Mouse (Mus musculus) ovary, postnatal 10 days (tissue): Measurements from ENCODE around the gene Jaml.
"Not testable (repeated sequence)": the region's sequence is repeated elsewhere in the genome, so short reads cannot be mapped to it uniquely, and the experiment has no call there.

Experiments
- DNase-seq: peaks from one replicate; pipeline ENCODE4 v3.0.0; 2022; ENCODE audit warnings: low spot score

Gene Jaml

DNA sequence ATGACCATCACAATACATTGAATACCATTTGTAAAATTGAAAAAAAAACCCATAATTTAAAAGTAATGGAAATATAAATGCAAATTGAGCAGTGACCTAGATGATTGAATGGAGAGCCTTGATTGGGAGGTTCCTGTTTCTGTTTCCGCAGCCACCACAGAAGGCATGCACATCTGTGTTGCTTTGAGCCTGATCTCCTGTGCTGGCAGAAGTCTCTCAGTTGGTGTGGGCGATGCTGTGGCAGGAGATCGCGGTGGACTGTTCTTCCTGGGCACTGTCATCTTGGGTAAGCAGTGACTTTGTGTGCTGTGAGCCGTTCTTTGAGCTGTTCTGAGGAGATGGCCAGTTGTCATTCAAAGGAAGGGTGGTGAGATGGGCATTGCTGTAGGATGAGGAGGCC is at the start of gene Jaml:
Jaml (plus strand) TSS at position 173 of the 400 bp plus-strand sequence.
- DNase-seq: no peak

DNA sequence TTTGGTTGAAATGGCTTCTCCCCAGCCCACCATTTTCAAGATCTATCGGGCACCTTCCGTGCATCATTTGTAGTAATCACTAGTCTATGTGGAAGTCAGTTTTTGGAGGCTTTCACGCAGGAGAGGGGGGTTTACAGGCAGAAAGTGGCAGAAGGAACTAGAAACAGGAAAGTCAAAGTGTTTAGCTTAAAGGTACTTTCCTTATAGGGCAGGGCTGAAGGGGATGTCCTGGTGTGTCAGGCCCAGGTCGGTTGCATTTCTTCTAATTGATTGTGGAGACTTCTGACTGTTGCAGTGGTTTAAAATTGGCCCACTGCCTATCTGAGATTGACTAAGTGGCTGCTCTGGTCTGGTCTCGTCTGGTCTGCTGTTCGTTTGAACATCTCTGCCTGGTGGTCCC is 48.6 kb upstream of the Jaml start:
- DNase-seq: no peak

DNA sequence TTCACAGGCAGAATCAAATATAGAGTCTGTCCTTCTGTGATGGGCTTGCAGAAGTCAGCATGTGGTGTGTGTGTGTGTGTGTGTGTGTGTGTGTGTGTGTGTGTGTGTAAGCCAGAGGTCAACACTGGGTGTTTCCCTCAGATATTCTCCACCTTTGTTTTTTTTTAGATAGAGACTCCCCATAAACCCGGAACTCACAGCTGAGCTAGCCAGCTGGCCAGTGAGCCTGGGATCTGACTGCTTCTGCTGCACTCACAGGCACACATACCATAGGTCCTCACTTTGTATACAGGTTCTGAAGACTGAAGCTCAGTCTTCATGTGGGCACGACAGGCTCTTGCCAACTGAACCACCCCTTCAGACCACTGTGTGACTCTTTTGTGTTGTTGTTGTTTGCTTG is 46.7 kb upstream of the Jaml start:
- no peak for DNase-seq

DNA sequence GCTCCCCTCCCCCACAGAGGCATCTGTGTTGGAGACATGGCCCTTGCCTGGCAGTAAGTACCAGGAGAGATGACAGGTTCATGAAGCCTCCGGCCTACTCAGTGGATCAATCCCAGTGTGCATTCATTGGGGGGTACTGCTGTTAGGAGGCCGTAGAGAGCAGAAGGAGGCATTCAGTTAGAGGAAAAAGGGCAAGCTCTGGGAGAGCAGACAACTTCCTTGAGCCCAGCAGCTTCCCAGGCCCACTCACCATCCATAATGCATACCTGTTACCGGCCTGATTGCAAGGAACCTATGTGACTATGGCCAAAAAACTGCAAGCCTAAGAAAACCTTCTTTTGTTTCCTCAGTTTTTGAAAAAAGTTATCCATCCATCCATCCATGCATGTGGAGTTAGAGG is 44.5 kb upstream of the Jaml start:
- no peak for DNase-seq

DNA sequence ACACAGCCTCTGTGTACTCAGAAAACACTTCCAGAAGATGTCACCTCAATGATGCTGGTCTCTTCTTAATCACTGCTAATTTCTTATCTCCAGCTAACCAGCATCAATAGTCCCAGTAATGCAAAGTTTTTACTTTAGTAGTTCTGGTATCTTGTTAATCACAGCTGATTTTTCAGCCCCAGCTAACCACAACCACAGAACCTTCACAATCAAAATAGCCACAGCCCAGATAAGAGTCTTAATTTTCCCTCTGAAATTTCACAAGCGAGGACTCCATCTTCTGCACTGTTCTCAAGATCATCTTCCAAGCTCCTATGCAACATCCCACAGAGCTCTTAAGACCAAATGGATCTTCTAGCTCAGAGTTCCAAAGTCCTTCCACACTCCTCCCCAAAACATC is 41.2 kb upstream of the Jaml start:
- not testable (repeated sequence) for DNase-seq

DNA sequence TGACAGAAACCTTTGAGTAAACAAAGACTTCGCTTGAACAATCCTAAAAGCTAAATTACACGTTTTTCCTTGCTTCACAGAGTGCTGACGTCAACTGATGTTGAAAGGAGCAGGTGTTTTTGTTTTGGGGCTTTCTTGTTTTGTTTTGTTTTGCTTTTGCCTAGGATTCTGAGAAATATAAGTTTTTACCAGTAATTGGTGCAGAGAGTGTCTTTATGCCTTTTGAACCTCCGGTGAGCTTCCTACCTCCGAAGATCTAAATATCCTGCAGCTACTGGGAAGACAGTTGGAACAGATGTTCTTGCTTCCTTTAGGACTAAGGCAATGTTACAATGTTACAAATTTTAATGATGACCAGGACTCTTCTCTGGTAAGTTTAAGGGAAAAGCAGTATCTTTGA is 39.5 kb upstream of the Jaml start, which contains the start of gene Mpzl2:
Mpzl2 (plus strand) TSS at position 301 of the 400 bp plus-strand sequence.
- DNase-seq: no peak

DNA sequence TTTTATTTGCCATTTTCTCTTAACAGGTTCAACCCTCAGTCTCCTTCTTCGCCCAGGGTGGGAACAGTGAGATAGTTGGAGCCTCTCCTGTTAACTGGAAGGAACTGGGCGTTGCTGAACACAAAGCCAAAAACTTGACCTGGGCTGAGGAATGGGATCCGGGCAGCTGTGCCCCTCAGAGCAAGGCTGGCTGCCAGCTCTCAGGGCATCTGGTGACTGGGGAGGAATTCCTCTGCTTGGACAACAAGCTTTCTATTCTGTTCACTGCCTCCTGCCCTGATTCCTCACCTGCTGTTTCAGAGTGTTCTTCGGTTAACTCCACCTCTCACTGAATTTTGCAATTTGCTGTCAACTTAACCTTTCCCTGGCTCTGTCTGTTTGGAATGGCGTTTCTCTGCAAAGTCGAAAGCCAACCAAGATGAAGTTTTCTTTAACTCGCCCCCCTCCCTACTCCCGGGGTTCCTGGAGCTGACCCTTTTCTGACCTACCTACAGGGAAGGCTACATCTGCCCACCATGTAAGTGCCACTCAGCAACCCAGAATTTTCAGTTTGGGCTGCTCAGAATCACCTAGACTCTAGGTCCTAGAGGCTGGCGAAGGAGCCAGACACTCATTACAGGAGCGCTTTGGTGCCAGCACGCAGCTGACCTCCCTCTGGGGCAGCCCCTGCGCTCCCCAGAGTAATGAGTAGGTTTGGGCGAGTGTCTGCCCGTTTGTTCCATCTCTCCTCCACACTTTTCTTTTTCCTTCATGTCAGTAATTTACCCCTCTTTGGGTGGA is 38.7 kb upstream of the Jaml start:
- no peak for DNase-seq

DNA sequence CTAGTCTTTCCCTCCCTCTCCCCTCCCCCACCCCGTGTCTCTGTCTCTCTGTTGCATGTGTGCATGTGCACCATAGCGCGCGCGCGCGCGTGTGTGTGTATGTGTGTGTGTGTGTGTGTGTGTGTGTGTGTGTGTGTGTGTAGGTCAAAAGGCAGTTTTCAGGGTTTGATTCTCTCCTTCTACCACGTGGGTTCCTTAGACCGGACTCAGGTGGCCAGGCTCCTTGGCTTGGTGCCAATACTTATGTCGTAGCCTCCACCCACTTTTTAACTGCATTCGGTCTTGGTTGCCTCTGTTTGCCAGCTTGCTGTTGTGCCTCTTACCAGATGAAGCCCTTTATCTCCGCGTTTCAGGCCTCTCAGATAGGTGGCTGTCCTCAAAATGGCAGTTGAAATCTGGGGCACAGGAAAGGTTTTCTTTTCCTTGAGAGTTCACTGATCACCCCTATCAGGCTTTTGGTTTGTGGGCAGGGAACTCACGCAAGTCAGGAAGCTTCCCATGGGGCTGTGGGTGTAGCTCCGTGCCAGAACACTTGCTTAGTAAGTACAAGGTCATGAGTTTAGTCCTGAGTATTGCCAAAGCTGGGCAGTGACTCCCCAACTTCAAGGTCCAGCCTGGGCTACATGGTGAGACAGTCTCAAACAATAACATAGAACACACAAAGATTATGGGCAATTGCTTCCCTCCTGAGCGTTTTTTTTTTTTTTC is 37.7 kb upstream of the Jaml start:
- no peak for DNase-seq

DNA sequence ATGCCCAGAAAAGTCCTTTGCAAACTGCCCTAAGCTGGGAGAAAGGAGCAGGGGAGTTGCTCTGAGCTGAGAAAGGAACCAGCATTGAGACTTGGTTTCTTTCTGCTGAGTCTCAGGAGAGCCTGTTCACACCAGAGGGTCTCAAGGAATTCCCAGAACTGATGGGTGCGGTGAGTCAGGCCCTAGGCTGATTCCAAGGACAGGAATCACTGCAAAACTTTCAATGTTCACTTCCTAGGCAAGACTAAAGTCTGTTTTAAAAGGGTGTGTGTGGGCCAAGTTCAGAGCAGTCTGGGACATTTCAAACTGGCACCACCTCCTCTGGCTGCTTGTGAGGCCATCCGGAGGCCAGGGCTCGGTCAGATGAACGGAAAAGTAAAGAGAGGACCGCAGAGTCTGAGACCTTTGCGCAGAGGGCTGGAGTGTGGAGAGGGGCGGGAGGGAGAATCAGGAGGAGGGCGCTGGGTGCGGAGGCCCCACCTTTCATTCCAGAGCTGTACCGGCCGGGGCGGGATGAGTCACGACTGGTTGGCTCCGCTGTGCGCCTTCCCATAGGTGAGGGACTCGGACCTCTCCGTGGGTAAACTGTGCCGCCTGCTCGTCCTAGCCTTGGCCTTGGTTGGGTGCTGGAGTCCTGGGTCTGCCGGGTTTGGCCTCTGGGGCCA is 36.8 kb upstream of the Jaml start:
- DNase-seq: peak; percentile 15

DNA sequence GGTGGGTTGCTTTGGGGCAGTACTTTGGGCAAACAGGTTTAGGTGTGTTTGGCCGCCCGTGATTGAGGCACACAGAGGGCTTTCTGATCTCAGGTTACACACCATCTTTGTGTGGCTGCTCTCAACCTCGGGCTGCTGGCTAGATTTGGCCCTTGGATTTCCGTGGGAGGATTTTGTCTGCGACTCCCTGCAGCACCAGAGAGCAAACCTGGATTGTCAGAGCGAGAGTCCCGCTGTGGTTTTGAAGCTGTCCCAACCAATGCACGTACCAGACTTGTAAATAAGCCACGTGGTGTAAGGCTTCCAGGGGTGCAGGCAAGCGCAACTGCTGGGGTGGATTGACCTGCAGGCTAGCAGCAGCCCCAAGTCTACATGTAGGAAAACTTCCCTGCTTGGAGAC is 36.0 kb upstream of the Jaml start:
- no peak for DNase-seq

DNA sequence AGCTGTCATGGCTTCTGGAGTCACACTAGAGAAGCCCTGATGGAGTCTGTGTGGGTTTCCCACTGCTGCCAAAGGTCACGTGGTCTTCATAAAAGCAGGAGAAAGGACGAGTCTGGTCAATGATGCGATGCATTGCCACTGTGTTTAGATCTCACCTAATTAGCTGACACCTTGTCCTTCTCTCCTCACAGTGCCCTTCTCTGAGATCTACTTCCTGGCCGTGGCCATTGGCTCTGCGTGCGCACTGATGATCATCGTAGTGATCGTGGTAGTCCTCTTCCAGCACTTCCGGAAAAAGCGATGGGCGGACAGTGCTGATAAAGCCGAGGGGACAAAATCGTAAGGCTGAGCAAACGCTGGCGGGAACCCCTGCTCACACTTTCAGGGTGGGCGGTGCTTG is 32.0 kb upstream of the Jaml start:
- DNase-seq: no peak

DNA sequence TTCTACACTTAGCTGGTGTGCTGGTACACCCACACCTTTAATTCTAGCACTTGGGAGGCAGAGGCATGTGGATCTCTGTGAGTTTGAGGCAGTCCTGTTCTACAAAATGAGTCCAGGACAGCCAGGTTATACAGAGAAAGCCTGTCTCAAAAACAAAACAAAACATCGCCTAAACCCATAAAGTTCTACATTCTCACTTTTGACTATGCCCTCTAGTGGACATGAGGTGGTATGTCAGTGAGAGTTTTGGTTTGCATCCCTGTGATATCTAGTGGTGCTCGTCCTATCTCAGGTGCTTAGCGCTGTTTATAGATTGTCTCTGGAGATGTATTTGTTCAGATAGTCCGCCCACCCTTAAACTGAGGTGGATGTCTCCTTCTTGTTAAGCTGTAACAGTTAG is 30.5 kb upstream of the Jaml start:
- no peak for DNase-seq

DNA sequence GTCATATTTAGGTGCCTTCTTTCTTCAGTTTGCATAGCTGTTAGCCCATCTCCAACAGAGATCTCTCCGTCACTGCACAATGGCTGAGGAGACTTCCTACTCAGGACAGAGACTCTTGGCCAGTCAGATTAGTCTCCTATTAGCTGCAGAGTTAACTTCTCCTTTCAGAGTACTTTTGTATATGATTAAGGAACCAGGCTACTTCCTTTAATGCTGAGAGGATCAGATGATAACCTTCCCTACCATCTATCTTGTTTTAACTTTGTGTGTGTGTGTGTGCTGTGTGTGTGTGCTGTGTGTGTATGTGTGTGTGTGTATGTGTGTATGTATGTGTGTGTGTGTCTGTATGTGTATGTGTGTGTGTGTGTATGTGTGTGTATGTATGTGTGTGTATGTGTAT is 29.3 kb upstream of the Jaml start:
- DNase-seq: no peak

DNA sequence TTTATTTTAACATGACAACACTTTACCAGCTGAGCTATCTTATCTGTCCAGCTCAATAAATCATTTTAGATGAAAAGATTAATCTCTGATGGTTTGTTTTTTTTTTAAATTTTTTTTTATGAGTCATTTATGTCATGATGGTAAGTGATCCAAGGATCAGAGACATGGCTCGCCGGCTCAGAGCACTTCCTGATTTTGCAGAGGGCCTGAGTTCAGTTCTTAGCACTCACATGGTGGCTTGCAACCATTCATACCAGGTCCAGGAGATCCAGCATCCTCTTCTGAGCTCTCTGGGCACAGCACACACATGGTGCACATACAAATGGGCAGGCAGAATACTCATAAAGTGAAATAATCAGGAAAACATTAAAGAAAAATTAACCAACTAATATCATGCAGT is 28.7 kb upstream of the Jaml start:
- no peak for DNase-seq

DNA sequence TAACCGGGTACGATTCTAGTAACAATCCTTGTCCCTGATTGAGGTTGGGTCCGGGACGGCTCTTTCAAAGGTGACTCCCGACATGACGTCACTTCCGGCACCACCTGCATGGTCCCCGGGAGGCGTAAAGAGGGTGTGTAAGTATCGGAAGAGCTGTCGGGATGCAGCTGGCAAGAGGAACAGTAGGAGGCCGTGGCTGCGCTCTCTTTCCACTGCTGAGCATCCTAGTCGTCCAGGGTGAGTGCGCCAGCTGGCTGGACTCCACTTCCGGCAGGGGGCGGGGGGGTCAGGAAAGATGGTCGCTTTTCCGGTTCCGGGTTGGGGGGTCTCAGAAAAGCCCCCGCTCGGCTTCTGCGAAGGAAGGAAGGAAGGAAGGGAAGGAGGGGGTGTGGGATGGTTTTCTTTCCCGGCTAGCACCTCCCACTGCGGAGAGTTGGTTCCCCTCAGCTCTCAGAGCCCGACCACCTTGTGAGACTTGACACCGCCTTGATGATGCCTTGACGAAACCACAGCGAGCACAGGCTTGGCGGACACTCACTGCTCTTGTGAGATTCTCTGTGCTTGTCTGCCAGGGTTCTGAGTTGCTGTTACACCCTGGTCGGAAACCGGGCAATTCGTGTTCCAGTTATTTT is 23.8 kb upstream of the Jaml start, which contains the start of gene Mpzl3:
Mpzl3 (plus strand) TSS at position 105 of the 632 bp plus-strand sequence.
- peak; percentile 70 for DNase-seq

DNA sequence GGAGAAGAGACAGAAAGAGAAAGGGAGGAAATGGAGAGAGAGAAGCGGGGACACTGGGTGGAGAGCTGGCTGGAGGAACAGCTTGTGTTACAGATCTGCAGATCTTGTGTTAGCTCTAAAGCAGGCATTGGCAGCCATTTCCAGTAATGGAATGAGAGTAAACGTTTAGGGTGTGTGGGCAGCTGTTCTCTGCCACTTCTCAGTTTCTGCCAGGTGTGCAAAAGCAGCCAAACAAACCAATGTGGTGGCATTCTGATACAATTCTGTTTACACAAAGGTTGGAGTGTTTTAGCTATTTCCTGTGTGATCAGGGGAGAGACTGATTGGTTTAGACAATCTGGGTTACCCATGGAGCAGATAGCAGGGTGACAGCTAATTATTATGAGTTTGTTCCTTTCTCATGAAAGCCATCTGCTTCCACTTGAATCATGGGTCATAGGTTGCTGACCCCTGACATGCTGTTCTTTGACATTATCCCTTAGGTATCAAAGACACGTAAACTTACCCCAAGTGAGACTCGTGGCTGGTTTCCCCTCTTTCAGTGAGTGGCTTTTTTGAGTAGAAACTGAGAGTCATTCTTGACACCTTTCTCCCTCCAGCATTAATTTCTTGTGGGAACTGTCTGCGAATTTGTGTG is 20.6 kb upstream of the Jaml start:
- DNase-seq: no peak

DNA sequence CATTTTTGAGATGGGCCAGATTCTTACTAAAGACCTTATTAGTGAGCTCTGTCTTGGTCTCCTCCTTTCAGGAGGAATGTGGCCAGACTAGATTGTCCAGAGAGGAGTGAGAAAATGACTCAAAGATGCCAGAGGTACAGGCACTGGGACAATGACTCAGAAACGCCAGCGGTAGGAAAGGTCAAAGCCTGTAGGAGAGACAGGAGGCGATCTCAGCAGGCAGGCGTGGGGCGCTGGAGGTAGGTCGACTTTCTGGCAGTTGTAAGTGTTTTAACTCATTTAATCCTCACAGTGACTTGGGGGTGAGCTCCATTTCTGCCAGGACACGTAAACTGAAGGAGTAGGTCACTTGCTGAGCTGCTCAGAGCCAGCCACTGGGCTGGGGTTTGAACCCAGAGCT is 18.8 kb upstream of the Jaml start:
- no peak for DNase-seq

DNA sequence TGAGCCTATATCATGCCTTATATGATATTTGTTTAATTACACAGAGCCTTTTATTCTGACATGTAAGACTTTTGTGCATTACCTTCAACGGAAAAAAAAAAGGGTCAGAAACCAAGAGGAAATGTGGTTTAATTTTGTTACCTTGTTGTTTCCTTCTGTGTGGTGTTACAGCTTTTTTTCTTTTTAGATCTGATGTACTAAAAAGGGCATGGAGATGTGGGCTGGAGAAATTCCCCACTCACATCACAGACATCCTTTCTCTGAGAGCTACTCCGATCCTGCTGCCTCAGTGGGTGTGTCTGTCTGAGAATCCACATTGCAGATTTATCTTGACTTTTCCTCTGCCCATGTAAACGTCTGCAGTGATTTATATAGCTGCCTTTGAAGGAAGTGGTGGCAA is 16.3 kb upstream of the Jaml start:
- DNase-seq: no peak

DNA sequence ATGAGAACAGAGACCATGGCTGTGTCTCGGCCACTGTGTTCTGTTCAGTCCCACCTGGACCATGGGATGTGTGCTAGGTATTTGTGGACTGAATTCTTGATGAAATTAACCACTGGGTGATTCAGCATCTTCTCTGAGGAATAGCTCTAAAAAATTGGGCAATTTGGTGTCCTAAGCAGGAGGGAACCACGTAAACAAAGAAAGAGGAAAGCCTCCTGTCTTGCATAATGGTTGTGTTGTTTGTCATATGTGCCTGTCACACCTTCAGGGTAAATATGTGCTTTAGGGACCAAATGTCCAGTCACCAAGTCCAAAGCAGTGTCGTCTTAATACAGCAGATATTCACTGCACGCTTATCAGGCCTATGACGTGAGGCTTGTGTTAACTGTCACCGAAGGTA is 14.6 kb upstream of the Jaml start:
- DNase-seq: no peak

DNA sequence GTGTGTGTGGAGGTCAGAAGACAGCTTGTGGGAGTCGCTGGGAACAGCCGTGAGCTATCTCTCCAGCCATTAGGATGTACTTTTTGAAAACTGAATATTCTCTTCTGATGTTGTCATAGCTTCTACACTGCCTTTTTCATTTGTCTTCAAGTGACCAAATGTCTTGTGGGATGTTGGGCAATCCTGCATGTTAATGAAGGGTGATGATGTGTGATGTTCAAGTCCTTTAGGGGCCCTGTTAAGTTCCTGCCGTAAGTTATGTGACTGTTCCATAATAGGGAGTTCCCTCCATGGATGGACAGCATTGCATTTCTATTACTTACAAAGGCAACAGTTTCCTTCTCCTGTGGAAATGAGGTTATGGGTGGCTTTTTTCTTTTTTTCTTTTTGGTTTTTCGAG is 12.2 kb upstream of the Jaml start:
- DNase-seq: no peak

DNA sequence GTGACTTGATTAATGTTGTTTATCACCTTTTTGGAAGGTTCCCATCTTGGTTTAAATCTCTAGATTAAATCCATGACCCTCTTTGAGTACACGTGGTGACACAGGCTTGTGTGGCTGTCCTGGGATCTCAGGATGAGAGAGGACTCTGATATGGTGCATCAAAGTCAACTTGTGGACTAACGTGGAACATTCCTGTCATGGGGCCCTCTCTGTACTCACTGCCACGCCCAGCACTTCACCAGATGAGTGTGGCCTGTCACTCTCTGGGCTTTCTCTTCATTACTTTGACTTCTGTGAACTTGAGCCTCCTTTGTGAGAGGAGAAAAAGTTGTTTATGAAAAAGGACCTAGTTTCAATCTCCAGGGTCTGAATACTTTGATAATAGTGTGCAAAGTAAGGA is 7.2 kb upstream of the Jaml start:
- DNase-seq: no peak

DNA sequence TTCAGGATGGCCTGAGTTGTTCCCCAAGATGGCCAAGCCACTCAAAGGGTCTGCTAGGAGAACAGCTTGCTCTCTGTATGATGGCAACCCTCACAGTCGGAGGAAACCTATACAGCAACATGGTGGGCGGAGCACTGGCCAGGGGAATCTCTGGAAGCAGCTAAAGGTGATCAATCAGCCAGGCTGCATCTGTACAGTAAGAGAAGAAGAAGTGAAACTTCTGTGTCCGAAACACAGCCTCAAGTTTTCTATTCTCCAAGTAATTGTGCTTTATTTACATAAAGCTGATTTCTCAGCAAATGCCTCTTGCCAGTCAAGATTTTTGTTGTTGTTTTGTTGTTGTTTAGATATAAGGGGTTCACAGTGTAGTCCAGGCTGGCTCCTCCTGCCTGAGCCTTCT is 1.1 kb upstream of the Jaml start:
- DNase-seq: no peak
